Mouse (Mus musculus) adipocyte (in vitro differentiated cells): Measurements from ENCODE around the gene Mmp28.

Source experiments
- DNase-seq: peaks from one replicate; pipeline ENCODE4 v3.0.0-alpha.2; 2016; ENCODE audit warnings: low spot score

Gene Mmp28

DNA sequence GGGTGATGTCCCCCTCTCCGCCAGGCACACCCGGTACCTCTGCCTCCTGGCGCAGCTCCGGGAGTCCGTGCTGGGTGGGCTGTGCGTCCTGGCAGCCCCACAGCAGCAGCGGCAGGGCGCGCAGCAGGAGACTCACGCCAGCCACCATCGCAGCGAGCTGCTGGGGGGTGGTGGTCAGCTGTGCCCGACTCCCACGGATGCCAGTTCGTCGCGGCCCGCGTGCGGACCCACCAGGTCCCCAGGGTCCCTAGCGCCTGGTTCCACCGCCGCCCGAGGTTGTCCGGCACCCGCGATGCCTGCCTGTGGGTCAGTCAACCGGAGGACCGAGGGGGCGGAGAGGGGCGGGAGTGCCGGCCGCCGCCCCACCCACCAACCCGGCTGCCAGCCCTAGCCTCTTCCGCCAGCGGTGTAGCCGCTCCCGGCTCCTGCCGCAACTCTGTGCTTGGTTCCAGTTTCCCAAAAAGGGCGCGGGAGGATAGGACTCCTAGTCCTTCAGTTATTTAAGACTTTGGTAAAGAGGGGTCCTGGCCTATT, at the start of gene Mmp28:
Mmp28 (minus strand) TSS at position 361 of the 534 bp plus-strand sequence.
- peak; percentile 68 for DNase-seq

DNA sequence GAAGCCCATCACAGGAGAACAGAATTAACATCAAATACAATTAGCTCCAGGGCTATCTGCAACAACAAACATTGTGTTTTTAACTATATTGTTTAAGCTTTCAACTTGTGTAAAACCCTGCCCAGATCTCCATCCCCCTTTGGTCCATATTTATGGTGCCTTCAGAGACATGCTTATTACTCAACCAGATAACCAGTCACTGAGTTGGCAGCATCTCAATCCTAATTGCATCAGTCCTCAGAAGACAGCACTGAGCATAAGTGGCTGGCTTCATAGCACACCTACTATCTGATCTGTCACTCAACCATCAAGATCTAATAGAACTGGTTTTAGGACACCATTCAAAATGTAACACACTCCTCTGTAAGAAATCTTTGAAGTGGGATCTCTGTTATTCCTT, 46.6 kb upstream of the Mmp28 start:
- DNase-seq: peak; percentile 82

DNA sequence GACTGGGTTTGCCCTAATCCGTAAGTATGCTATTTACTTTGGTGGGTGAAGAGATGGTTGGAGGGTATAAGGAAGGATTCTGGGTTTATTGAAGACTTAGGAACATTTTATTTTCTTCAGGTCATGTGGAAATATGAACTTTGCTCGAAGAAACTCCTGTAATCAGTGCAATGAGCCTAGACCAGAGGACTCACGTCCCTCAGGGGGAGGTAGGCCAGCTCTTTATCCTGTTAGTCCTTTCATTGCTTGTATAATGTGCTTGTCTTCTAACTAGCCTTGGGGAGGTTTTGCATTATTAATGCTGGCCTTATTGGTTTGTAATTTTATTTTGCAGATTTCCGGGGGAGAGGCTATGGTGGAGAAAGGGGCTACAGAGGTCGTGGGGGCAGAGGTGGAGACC, 41.4 kb upstream of the Mmp28 start:
- DNase-seq: no peak

DNA sequence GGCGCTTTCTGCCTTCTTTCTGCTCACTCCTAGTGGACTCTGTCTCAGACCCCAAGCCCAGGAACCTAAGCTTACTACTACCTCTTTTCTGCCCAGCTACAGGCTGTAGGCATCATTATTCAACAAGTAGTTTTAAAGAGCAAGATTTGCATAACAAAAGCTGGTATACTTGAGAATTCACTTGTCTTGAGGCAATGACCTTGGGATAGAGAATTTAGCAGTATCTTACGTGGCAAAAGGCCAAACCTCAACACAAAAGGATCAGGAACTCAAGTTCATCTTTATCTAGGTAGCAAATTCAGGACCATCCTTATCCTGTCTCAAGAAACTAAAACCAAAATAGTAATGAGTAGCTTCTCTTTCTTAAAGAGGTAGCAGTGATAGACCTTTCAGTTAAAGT, 32.7 kb upstream of the Mmp28 start:
- DNase-seq: no peak

GRCm38 (mm10) chr11:83491488-83491887, 28.6 kb upstream of the Mmp28 start:
- peak; percentile 34 for DNase-seq

DNA sequence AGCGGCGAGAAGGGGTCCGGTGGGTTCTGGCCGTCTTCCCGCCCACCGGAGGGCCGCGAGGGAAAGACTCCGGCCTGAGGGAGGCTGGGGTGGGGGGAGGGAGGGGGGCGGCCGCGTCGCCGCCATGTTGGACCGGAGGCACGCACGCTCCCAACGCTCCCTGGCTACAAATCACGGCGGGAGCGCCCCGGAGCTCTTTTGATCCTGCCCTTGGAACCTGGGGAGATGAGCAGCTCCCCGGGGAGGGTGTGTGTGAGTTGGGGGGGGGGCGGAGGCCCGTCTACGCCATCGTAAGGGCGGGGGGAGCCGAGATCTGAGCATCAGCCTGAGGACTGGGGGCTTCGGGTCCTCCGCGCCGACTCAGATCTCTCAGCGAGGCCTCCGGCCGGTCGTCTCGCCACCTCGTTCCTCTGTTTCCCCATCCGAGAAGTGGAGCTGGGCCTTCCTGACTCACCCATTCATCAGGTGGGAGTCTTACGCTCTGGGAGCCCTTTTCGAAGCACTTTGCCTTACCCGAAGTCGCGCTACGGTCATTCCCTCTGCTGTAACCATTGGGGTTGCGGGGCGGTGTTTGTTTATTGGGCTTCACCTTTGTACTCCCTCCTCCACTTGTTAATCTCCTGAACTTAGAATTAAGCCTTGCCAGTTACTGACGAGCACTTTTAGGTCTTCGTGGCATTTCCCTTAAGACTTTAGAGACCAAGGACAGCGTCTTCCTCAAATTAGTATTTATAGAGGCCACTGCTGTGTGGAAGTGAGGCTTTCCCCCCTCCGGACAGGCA, 10.6 kb upstream of the Mmp28 start:
- DNase-seq: peak; percentile 74

DNA sequence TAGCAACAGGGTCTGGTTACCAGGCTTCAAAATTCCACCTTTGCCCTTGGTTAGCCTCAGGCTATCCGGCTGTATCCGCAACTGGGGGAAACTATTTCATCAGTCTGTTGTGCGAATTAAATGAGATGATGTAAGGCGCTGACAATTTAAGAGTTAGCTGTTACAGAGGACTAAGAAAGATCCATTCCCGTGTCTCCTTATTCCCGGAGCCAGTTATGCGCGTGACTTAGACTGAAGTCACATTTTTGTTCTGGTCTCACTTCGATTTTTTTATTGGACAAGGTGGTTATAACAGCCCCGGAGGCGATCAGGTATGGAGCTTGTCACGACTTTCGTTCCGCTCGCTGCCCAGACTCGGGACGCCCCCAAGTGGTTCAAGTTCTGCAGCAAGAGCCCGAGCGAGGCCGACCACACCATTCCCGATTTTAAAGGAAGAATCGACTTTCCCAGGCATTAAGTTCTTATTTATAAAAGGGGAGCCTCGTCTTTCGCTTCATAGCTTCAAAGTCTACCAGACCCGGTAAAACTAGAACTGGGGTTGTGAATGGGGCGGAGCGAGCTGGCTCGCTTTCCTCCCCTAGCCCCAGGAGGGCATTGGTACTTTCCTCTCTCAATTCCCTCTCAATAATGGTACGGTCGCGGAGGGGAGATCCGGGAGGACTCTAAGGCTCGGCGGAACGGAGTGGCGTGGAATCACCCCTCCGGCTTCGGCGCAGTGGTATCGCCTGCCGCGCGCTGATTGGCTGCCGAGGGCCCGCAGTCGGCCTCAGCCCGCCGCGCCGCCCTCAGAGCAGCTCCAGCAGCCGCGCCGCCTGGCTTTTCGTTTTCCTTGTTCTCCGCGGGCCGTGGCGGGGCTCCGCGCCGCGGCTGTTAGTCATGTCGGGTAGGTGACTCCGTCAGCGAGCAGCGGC, 9.7 kb upstream of the Mmp28 start, which contains the start of gene Taf15:
Taf15 (plus strand) TSS at position 763 of the 911 bp plus-strand sequence.
- DNase-seq: peak; percentile 99

- DNase-seq: no peak
These were observed 8.9 kb upstream of the Mmp28 start for GRCm38 (mm10) chr11:83471766-83472165.

GRCm38 (mm10) chr11:83468765-83469164, 5.9 kb upstream of the Mmp28 start:
- DNase-seq: no peak

GRCm38 (mm10) chr11:83467120-83467652, 4.3 kb upstream of the Mmp28 start:
- peak; percentile 47 for DNase-seq

GRCm38 (mm10) chr11:83465976-83466375, 3.1 kb upstream of the Mmp28 start:
- DNase-seq: peak; percentile 90

- no peak for DNase-seq
These were observed 1.3 kb downstream of the Mmp28 start for GRCm38 (mm10) chr11:83461462-83462027.

DNA sequence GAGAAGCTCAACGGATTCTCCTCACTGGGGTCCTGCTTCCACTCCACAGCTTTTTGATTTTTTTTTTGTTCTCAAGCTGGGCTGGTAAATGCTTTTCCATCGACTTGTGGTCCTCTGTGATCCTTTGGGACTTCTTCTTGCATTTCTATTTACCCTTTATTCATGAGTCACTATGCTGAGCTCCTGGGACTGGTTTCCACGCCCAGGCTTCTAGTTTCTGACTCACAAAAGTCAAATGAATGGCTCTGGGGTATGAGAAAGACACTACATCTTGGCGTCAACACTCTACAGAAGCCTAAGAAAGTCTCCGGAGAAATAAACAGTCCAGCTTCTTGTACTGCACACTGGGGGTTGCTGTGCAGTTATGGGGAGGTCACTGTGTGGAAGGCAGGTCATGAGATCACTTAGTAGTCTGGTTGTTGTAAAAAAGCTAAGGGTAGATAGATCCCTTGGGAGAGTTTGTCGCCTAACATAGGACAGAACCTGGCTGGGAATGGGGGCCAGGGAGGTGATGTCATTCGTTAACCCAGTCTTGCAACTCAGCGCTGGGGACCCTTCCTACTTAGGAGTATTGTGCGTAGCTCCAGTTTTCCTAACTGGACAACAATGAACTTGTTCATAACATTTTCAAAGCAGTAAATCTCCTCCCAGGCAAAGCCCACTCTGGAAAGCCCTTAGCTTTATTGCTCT, 4.8 kb downstream of the Mmp28 start:
- peak; percentile 87 for DNase-seq

GRCm38 (mm10) chr11:83457257-83457656, 5.6 kb downstream of the Mmp28 start:
- no peak for DNase-seq

DNA sequence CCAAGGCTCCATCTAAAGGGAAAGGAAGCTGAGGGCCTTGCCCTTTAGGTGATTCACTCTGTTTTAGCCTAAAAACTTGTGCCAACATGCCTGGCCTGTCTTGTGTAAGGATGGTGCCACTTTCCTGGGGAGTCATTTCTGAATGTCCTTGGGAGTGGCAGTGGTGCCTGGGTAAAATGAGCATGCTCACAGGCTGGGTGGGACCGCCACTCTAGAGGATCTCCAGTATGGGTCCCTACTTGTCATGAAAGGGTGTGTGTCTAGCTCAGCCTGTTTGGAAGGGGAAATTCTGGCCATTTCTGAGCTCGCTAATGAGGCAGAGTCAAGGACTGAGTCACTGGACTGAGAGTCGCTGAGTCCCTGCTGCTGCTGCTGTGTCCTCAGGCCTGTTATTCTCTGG, 7.3 kb downstream of the Mmp28 start:
- no peak for DNase-seq

DNA sequence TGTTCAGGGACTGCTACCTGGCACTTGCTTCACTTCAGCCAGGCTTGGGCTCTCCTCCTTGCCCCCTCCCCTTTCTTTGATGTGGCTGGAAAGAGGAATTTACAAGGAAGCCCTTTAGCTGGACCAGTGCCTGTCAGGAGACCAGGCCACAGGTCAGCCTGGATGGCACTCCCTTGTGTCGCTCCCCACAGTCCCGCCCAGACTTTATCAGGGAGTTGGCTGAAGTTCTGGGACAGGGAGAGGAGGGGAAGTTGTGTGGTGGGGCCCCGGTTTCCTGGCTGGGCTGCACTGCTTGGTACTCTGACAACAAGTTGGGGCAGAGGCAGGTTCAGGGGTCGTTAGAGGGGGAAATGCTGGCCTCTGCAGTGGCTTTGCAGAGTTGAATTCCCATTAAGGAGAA, 8.3 kb downstream of the Mmp28 start:
- DNase-seq: peak; percentile 72

DNA sequence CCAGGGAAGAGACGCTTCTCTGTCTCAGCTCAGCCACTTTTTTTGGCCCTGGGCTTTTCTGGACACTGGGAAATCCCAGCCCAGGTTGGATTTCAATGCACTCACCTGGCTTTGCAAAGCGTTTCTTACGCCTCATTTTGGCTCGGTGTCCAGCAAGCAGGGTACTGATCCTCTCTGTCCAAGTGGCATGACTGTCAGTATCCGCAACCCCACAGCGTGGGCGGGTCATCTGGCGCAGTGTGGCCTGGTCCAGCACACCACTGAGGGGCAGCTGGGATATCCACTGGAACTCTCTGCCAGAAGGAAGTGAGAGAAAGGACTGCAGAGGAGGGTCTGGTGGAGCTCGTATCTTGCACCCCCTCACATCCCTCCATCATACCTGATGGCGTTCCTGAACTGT, 11.6 kb downstream of the Mmp28 start:
- no peak for DNase-seq

DNA sequence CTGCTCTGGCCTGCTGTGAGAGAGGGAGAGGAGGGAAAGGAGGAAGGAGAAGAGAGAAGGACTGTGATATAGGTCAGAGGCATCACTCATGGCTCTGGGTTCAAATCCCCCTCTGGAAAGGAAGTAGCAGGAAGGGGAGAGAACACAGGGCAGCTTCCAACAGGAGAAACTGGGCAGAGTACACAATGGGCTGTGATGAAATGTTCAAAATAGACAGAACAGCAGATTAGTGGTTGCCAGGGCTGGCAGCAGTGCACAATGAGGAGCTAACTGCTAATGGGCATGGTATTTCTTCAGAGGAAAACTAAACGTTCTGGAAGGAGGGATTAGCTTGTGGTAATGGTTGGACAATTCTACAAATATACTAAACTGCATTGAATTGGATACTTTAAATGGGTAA, 12.3 kb downstream of the Mmp28 start:
- DNase-seq: peak; percentile 88

- DNase-seq: no peak
These were observed 13.6 kb downstream of the Mmp28 start for GRCm38 (mm10) chr11:83449298-83449697.

GRCm38 (mm10) chr11:83448927-83449236, 14.0 kb downstream of the Mmp28 start:
- DNase-seq: no peak
